Mouse (Mus musculus): ENCODE data around the gene Mylpf. TPM values are rescaled to one million over a fixed set of nuclear protein-coding genes. Genes with fewer than 3 reads are reported as not detected.

The Mylpf gene
- total RNA-seq, 1 experiment: 498 TPM

DNA sequence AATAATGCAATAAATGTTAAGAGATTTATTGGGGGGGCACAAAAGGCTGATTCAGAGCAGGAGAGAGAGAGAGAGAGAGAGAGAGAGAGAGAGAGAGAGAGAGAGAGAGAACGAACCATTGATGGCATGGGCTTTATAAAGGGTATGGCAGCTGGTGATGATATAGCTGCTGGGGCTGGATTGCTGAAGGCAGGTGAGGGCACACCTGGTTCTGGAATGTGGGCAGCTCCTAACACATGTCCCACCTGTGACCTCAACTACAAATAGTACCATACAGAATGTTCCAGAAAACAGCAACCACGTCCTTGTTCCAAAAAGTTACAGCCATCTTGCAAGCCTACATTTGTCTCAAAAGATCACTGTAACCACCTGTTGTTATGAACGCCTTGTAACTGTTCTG lies 22.7 kb downstream of the Mylpf start:
- peaks cover 3 to 13% of the 10 kb centered on the region in 2 experiments; a peak in 2 of 4 replicates for H3K4me1 ChIP-seq (ENCODE audit: control insufficient read depth in 2 of 2, insufficient read depth in 2 of 2, low read length in 2 of 2, poor library complexity in 1 of 2)
- H3K36me3 ChIP-seq (ENCODE audit: control insufficient read depth, insufficient read depth, low read length, poor library complexity, severe bottlenecking): peaks cover 25% of the 10 kb centered on the region
- no peaks in the 10 kb centered on the region for H3K9me3 ChIP-seq (ENCODE audit: control insufficient read depth, insufficient read depth, low read depth, low read length)
- in situ Hi-C loops (cut with MboI; ENCODE audit: low sequenced_read_pairs in 2 of 2, unreplicated experiment in 2 of 2): no loop called here
- no peak for DNase-seq (ENCODE audit: low read depth, low spot score)
- no peak for TF ChIP-seq HCFC1 (IDR thresholded peaks at IDR 0.05; ENCODE audit: borderline replicate concordance, insufficient read depth, low read length)
- no peak for TF ChIP-seq ZC3H11A (IDR thresholded peaks at IDR 0.05; ENCODE audit: borderline replicate concordance, low read depth, low read length)
- TF ChIP-seq ZNF384 (IDR thresholded peaks at IDR 0.05; ENCODE audit: low read depth, low read length): no peak
- no peak for TF ChIP-seq CHD2 (IDR thresholded peaks at IDR 0.05; ENCODE audit: low read depth, low read length)
- no peak for TF ChIP-seq MAFK (IDR thresholded peaks at IDR 0.05; ENCODE audit: insufficient read depth, low read depth, low read length)
- H3K9ac ChIP-seq (ENCODE audit: insufficient read depth, low read depth, low read length, poor library complexity, severe bottlenecking): peak overlapping the region; percentile 85; the same call in 1 of the 2 replicates
- peak overlapping the region; percentile 81 to 83 for H3K4me3 ChIP-seq (ENCODE audit: insufficient read depth in 1 of 2, low read depth in 1 of 2, low read length in 2 of 2, poor library complexity in 1 of 2, severe bottlenecking in 1 of 2)
- peak overlapping the region; percentile 94; the same call in 1 of the 2 replicates for H3K27ac ChIP-seq (ENCODE audit: insufficient read depth, low read depth, low read length, poor library complexity, severe bottlenecking)

DNA sequence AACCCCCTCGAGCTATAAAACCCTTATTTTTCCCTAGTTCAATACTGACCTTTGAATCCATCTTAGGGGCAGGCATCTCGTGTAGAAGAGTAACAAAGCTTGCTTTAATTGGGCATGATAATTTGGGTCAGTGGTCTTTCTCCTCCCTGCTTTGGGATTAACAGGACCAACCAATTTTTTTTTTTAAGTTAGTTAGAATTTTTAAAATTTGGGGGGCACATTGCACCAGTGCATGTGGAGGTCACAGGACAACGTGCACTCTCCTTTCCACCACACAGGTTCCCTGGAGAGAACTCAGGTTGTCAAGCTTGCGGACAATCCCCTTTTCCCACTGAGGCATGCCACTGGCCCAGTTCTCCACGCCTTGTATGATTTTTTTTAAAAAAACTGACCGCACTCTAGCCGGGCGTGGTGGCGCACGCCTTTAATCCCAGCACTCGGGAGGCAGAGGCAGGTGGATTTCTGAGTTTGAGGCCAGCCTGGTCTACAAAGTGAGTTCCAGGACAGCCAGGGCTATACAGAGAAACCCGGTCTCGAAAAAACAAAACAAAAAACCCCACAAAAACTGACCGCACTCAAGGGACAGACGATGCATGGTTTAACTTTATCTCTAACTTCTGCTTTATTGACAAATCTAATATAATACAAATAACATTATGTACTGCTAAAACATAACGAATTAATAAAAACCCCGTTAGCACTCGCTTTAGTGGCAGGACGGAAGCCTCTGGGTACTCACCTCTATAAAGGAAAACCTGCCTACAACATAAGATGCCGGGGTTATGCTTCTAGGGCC lies 23.3 kb downstream of the Mylpf start:
- in situ Hi-C loops (cut with MboI; ENCODE audit: low sequenced_read_pairs in 2 of 2, unreplicated experiment in 2 of 2): no loop called here
- no peak for DNase-seq (ENCODE audit: low read depth, low spot score)
- TF ChIP-seq MAFK (IDR thresholded peaks at IDR 0.05; ENCODE audit: insufficient read depth, low read depth, low read length): no peak
- TF ChIP-seq ZNF384 (IDR thresholded peaks at IDR 0.05; ENCODE audit: low read depth, low read length): 0 out of 2 replicates have a peak, but pooled peaks have one; percentile 27
- no peak for TF ChIP-seq ZC3H11A (IDR thresholded peaks at IDR 0.05; ENCODE audit: borderline replicate concordance, low read depth, low read length)
- H3K9me3 ChIP-seq (ENCODE audit: control insufficient read depth, insufficient read depth, low read depth, low read length): no peaks in the 10 kb centered on the region
- peak overlapping the region; percentile 85 for H3K9ac ChIP-seq (ENCODE audit: insufficient read depth, low read depth, low read length, poor library complexity, severe bottlenecking)
- peaks cover 32% of the 10 kb centered on the region for H3K36me3 ChIP-seq (ENCODE audit: control insufficient read depth, insufficient read depth, low read length, poor library complexity, severe bottlenecking)
- peak overlapping the region; percentile 81 to 83 for H3K4me3 ChIP-seq (ENCODE audit: insufficient read depth in 1 of 2, low read depth in 1 of 2, low read length in 2 of 2, poor library complexity in 1 of 2, severe bottlenecking in 1 of 2)
- peaks cover 3 to 13% of the 10 kb centered on the region in 2 experiments; a peak in 2 of 4 replicates for H3K4me1 ChIP-seq (ENCODE audit: control insufficient read depth in 2 of 2, insufficient read depth in 2 of 2, low read length in 2 of 2, poor library complexity in 1 of 2)
- peak overlapping the region; percentile 94 for H3K27ac ChIP-seq (ENCODE audit: insufficient read depth, low read depth, low read length, poor library complexity, severe bottlenecking)

DNA sequence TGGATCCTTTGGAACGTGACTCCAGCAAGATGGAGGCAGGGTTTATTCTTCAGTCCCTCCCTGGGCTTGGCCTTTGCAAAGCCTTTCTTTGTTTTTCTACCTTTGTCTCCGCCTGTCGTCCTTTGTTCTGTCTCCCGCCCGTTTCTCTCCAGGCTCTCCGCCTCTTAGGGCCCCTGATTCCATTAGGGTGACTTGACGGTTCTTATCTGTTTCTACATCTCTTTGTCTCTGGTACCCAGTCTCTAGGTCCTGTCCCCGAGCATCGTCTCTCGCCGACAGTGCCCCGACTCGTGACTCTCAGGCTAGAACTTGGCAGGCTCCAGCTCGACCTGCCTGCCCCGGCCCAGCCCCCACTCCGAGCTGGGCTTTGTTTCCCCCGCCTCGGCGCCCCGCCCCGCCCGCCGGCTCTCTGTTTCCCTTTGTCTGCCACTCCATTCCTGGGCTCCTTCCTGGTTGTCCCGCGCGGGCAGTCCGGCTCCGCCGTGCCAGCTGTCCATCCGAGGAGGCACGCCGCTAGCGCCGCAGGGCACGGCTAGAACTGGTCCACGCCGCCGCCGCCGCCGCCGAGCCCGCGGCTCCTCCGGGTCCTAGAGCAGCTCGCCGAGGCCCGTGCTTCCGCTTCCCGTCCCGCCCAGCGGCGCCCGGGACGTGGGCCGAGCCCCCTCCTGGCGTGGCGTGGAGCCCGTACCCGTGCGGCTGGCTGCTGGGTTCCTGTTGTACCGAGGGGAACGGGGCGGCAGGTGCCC lies 24.1 kb downstream of the Mylpf start, which contains the start of the genes Zfp553 and Sept1:
Gene Zfp553, plus strand, starts transcription at position 440 of the 746 bp plus-strand sequence.
Gene Sept1, minus strand, starts transcription at position 509 of the 746 bp plus-strand sequence.
- peaks cover 0 to 11% of the 10 kb centered on the region in 2 experiments; a peak in 2 of 4 replicates for H3K4me1 ChIP-seq (ENCODE audit: control insufficient read depth in 2 of 2, insufficient read depth in 2 of 2, low read length in 2 of 2, poor library complexity in 1 of 2)
- DNase-seq (ENCODE audit: low read depth, low spot score): peak; percentile 84
- TF ChIP-seq ZC3H11A (IDR thresholded peaks at IDR 0.05; ENCODE audit: borderline replicate concordance, low read depth, low read length) (no peak), HCFC1 (IDR thresholded peaks at IDR 0.05; ENCODE audit: borderline replicate concordance, insufficient read depth, low read length) (peak; percentile 19)
- H3K36me3 ChIP-seq (ENCODE audit: control insufficient read depth, insufficient read depth, low read length, poor library complexity, severe bottlenecking): peaks cover 39% of the 10 kb centered on the region
- H3K27ac ChIP-seq (ENCODE audit: insufficient read depth, low read depth, low read length, poor library complexity, severe bottlenecking): peak within 1 kb of the TSS; percentile 94
- in situ Hi-C loops (cut with MboI; ENCODE audit: low sequenced_read_pairs in 2 of 2, unreplicated experiment in 2 of 2): no loop called here
- H3K9ac ChIP-seq (ENCODE audit: insufficient read depth, low read depth, low read length, poor library complexity, severe bottlenecking): peak within 1 kb of the TSS; percentile 85
- H3K9me3 ChIP-seq (ENCODE audit: control insufficient read depth, insufficient read depth, low read depth, low read length): no peaks in the 10 kb centered on the region
- H3K4me3 ChIP-seq (ENCODE audit: insufficient read depth in 1 of 2, low read depth in 1 of 2, low read length in 2 of 2, poor library complexity in 1 of 2, severe bottlenecking in 1 of 2): peak within 1 kb of the TSS; percentile 81 to 83

DNA sequence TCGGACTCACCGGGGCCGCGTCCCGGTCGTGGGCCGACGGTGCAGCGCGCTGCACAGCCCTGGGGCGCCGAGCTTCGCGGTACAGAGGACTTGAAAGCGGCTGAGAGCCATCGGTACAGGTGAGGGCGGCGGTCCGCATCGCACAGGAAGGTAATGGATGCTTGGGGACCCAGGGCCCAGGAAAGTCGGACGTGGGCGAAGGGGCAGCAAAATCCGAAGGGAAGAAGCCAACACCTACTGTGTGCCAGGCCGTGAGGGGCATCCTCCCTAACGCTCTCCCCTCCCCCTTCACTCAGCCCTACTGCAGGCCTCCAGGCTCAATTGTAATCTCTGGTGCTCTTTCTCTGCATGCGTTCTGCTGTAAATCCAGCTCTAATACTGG lies 24.7 kb downstream of the Mylpf start:
- TF ChIP-seq HCFC1 (IDR thresholded peaks at IDR 0.05; ENCODE audit: borderline replicate concordance, insufficient read depth, low read length) (no peak), CHD2 (IDR thresholded peaks at IDR 0.05; ENCODE audit: low read depth, low read length) (no peak), ZC3H11A (IDR thresholded peaks at IDR 0.05; ENCODE audit: borderline replicate concordance, low read depth, low read length) (no peak), ZNF384 (IDR thresholded peaks at IDR 0.05; ENCODE audit: low read depth, low read length) (no peak), MAFK (IDR thresholded peaks at IDR 0.05; ENCODE audit: insufficient read depth, low read depth, low read length) (no peak)
- Histone ChIP-seq H3K9ac (ENCODE audit: insufficient read depth, low read depth, low read length, poor library complexity, severe bottlenecking) (peak overlapping the region; percentile 85), H3K4me3 (ENCODE audit: insufficient read depth in 1 of 2, low read depth in 1 of 2, low read length in 2 of 2, poor library complexity in 1 of 2, severe bottlenecking in 1 of 2) (peak overlapping the region; percentile 81 to 83), H3K9me3 (ENCODE audit: control insufficient read depth, insufficient read depth, low read depth, low read length) (no peaks in the 10 kb centered on the region), H3K27ac (ENCODE audit: insufficient read depth, low read depth, low read length, poor library complexity, severe bottlenecking) (peak overlapping the region; percentile 94), H3K36me3 (ENCODE audit: control insufficient read depth, insufficient read depth, low read length, poor library complexity, severe bottlenecking) (peaks cover 43% of the 10 kb centered on the region), H3K4me1 (ENCODE audit: control insufficient read depth in 2 of 2, insufficient read depth in 2 of 2, low read length in 2 of 2, poor library complexity in 1 of 2) (peaks cover 0 to 11% of the 10 kb centered on the region in 2 experiments; a peak in 2 of 4 replicates)
- no peak for DNase-seq (ENCODE audit: low read depth, low spot score)
- in situ Hi-C loops (cut with MboI; ENCODE audit: low sequenced_read_pairs in 2 of 2, unreplicated experiment in 2 of 2): no loop called here
